In genomic region chr7:119607796-119608515, GRCm38 (mm10) we compare ENCODE assay signal across 24 mouse cellular contexts. TPM values are rescaled to one million over a fixed set of nuclear protein-coding genes. Genes with fewer than 3 reads are reported as not detected.
DNase-seq lines count a peak whose midpoint lies in the region; ATAC-seq and TF ChIP-seq lines count a peak whose summit lies in the region.
"Had no signal": no experiment of that assay in that cellular context is flagged by ENCODE, and none has a peak within 500 bp of the region (broad histone marks: within the 10 kb centered on the region; RNA-seq: fewer than 3 reads in every experiment).

No protein-coding gene starts in this region.

- no peaks in the 10 kb centered on the region; the same call in 1 of the 2 replicates for H3K36me3 ChIP-seq in kidney, adult 2 months (ENCODE audit: control insufficient read depth, insufficient read depth, low read length)
- no peaks in the 10 kb centered on the region for H3K36me3 ChIP-seq in lung, embryonic 15.5 days
- H3K36me3 ChIP-seq: embryonic facial prominence, embryonic 12.5 days; forebrain, embryonic 15.5 days; heart, embryonic 12.5 days; hindbrain, embryonic 10.5 days had no signal

- 60% methylated on average over 9 of the region's 9 CpGs for WGBS in kidney, adult 2 months
- 52% methylated on average over 9 of the region's 9 CpGs for WGBS in lung, embryonic 15.5 days

- DNase-seq in kidney, adult 2 months, result no peak
- no peak for DNase-seq in kidney, adult 18-20 months
- no peak for DNase-seq in lung, postnatal 10 days
- DNase-seq in lung, postnatal 36 days, result peak; percentile 38
- DNase-seq in retina, postnatal 1 day, result no peak
- DNase-seq in gastrocnemius, postnatal 25 days, result no peak
- DNase-seq: adrenal gland, postnatal 25 days; cerebellum, adult 2 months; cerebellum, postnatal 10 days; heart, adult 2 months had no signal

- TF ChIP-seq POLR2A in kidney, adult 2 months (IDR thresholded peaks at IDR 0.05; ENCODE audit: low read depth, low read length), result no peak

- ATAC-seq in lung, embryonic 15.5 days (ENCODE audit: borderline replicate concordance, extremely low read depth, low FRiP score, low TSS enrichment), result peak; percentile 88
- ATAC-seq: activated CD4-positive, CD25-positive, alpha-beta regulatory T cell, adult 4 months; forebrain, embryonic 15.5 days; Patski had no signal

- peak overlapping the region; percentile 85 for H3K27ac ChIP-seq in kidney, adult 2 months (ENCODE audit: insufficient read depth, low read depth, low read length)
- H3K27ac ChIP-seq in lung, embryonic 15.5 days, result peak overlapping the region; percentile 89
- H3K27ac ChIP-seq: embryonic facial prominence, embryonic 12.5 days; forebrain, embryonic 15.5 days; heart, adult 2 months; hindbrain, embryonic 10.5 days; hindbrain, embryonic 14.5 days had no signal

- no peak for TF ChIP-seq CTCF in kidney, adult 2 months (conservative IDR thresholded peaks at IDR 0.05; ENCODE audit: insufficient read depth, insufficient read length, low read depth, low read length)

- no peak overlapping the region for H3K4me3 ChIP-seq in kidney, adult 2 months (ENCODE audit: insufficient read depth, low read depth, low read length)
- H3K4me3 ChIP-seq in lung, embryonic 15.5 days, result no peak overlapping the region
- H3K4me3 ChIP-seq: embryonic facial prominence, embryonic 12.5 days; forebrain, embryonic 15.5 days; heart, adult 2 months; heart, embryonic 12.5 days; hindbrain, embryonic 10.5 days had no signal

- H3K4me2 ChIP-seq in lung, embryonic 15.5 days, result peak overlapping the region; percentile 13; the same call in 1 of the 2 replicates
- H3K4me2 ChIP-seq: embryonic facial prominence, embryonic 12.5 days; forebrain, embryonic 15.5 days; heart, embryonic 12.5 days; hindbrain, embryonic 14.5 days had no signal

- H3K9me3 ChIP-seq in lung, embryonic 15.5 days, result no peaks in the 10 kb centered on the region
- H3K9me3 ChIP-seq: embryonic facial prominence, embryonic 12.5 days; forebrain, embryonic 15.5 days; heart, embryonic 12.5 days; hindbrain, embryonic 10.5 days had no signal

- H3K27me3 ChIP-seq in kidney, adult 2 months (replicated peaks; ENCODE audit: control insufficient read depth, insufficient read depth, low read length), result no peaks in the 10 kb centered on the region
- H3K27me3 ChIP-seq in lung, embryonic 15.5 days, result no peaks in the 10 kb centered on the region
- H3K27me3 ChIP-seq: CH12.LX; embryonic facial prominence, embryonic 12.5 days; forebrain, embryonic 15.5 days; heart, embryonic 12.5 days; Patski had no signal

- no peak overlapping the region for H3K9ac ChIP-seq in lung, embryonic 15.5 days
- H3K9ac ChIP-seq: embryonic facial prominence, embryonic 12.5 days; forebrain, embryonic 15.5 days; heart, embryonic 12.5 days; hindbrain, embryonic 14.5 days had no signal

- peaks cover 27% of the 10 kb centered on the region; the same call in 1 of the 2 replicates for H3K4me1 ChIP-seq in kidney, adult 2 months (ENCODE audit: control insufficient read depth, insufficient read depth, low read length)
- H3K4me1 ChIP-seq in lung, embryonic 15.5 days, result 0 out of 2 replicates have a peak, but pooled peaks cover 7% of the 10 kb centered on the region
- H3K4me1 ChIP-seq: embryonic facial prominence, embryonic 12.5 days; forebrain, embryonic 15.5 days; heart, embryonic 12.5 days; hindbrain, embryonic 10.5 days had no signal

RNA-seq across cellular contexts. Expression of gene Acsm1, which starts 1.1 kb away (rescaled TPM):
- 209 and 221 TPM in 2 replicates for polyA plus RNA-seq in kidney, adult 2 months (2012; rRNA removed)
- 3.5 and 4.0 TPM in 2 replicates for polyA plus RNA-seq in lung, embryonic 15.5 days (2015; fragmentation: Nextera tagmentation; extraction: Ambion mirVana)
- not detected for total RNA-seq in gastrocnemius, postnatal 25 days (2021)
- total RNA-seq: adrenal gland, postnatal 25 days; CH12.LX; heart, adult 2 months; heart, postnatal 25 days had no signal
- polyA plus RNA-seq: activated CD4-positive, CD25-positive, alpha-beta regulatory T cell, adult 4 months; cerebellum, adult 2 months; embryonic facial prominence, embryonic 12.5 days; forebrain, embryonic 11.5 days; forebrain, embryonic 15.5 days; heart, embryonic 12.5 days; hindbrain, embryonic 10.5 days; hindbrain, embryonic 14.5 days; Patski had no signal

RNA-seq across cellular contexts. Expression of gene Acsm2, which starts 53.8 kb away (rescaled TPM):
- 980 and 1,120 TPM in 2 replicates for polyA plus RNA-seq in kidney, adult 2 months (2012; rRNA removed)
- 0.20 TPM in 1 of 2 replicates, not detected in the other for polyA plus RNA-seq in lung, embryonic 15.5 days (2015; fragmentation: Nextera tagmentation; extraction: Ambion mirVana)
- total RNA-seq in gastrocnemius, postnatal 25 days (2021), result not detected
- total RNA-seq: adrenal gland, postnatal 25 days; CH12.LX; gastrocnemius, adult 8-10 months; gastrocnemius, postnatal 4 days; heart, adult 2 months; heart, postnatal 25 days had no signal
- polyA plus RNA-seq: cerebellum, adult 2 months; embryonic facial prominence, embryonic 12.5 days; forebrain, embryonic 11.5 days; forebrain, embryonic 15.5 days; heart, adult 2 months; heart, embryonic 12.5 days; heart, embryonic 16.5 days; hindbrain, embryonic 10.5 days; hindbrain, embryonic 14.5 days had no signal

Comparison
In these comparisons a context has a peak if more than half of its experiments do, and no peak if none do; other contexts are left out.
1. RNA of gene Acsm1, which starts 1.1 kb away (polyA plus RNA-seq): 209 to 221 TPM in kidney, adult 2 months; 3.5 to 4.0 TPM in lung, embryonic 15.5 days; every median in the first group is over 10 times any median in the second.
2. RNA of gene Acsm2, which starts 53.8 kb away (polyA plus RNA-seq): 980 to 1,120 TPM in kidney, adult 2 months; 0.20 TPM in lung, embryonic 15.5 days; every median in the first group is over 100 times any median in the second.